Mouse (Mus musculus) forebrain, embryonic 11.5 days (tissue): ENCODE results near the gene Pigf. TPM values are rescaled to one million over a fixed set of nuclear protein-coding genes. Genes with fewer than 3 reads are reported as not detected.

Source experiments
- ATAC-seq: fragments of 200-750 bp; cut with Nextera tagmentation; replicated peaks from 2 replicates; pipeline ENCODE4 v1.8.0; 2017; ENCODE audit warnings: moderate TSS enrichment; ENCODE audit not compliant: low FRiP score
- DNase-seq: peaks from one replicate; pipeline ENCODE4 v3.0.0-alpha.2; 2017; ENCODE audit warnings: low spot score
- H3K27ac ChIP-seq: fragments of 300-500 bp; sonication (generic); 2 replicates; pipeline ENCODE4 v1.5.1; 2014; ENCODE audit warnings: low read depth, low read length
- H3K27me3 ChIP-seq: fragments of 300-500 bp; sonication (generic); 2 replicates; pipeline ENCODE4 v1.6.1; 2014; ENCODE audit warnings: mild to moderate bottlenecking, low read length, mixed read lengths; ENCODE audit not compliant: control insufficient read depth, insufficient read depth
- H3K36me3 ChIP-seq: fragments of 300-500 bp; sonication (generic); 2 replicates; pipeline ENCODE4 v1.6.1; 2014; ENCODE audit warnings: mild to moderate bottlenecking, low read length, moderate library complexity, mixed read lengths; ENCODE audit not compliant: control insufficient read depth, insufficient read depth
- H3K4me1 ChIP-seq: fragments of 300-500 bp; sonication (generic); replicated peaks from 2 replicates; pipeline ENCODE4 v1.6.1; 2014; ENCODE audit warnings: low read length, mixed read lengths; ENCODE audit not compliant: control insufficient read depth, insufficient read depth
- H3K4me2 ChIP-seq: fragments of 300-500 bp; sonication (generic); 2 replicates; pipeline ENCODE4 v1.6.1; 2014; ENCODE audit warnings: low read depth, mild to moderate bottlenecking, low read length, moderate library complexity, mixed read lengths; ENCODE audit not compliant: severe bottlenecking
- H3K4me3 ChIP-seq: fragments of 300-500 bp; sonication (generic); 2 replicates; pipeline ENCODE4 v1.5.1; 2014; ENCODE audit warnings: low read depth, low read length
- H3K9ac ChIP-seq: fragments of 300-500 bp; sonication (generic); 2 replicates; pipeline ENCODE4 v1.6.1; 2014; ENCODE audit warnings: low read length
- H3K9me3 ChIP-seq: fragments of 300-500 bp; sonication (generic); 2 replicates; pipeline ENCODE4 v1.6.1; 2016; ENCODE audit warnings: low read length, mixed read lengths; ENCODE audit not compliant: control insufficient read depth
- WGBS: fragments of 180-500 bp; shearing (Covaris S2); extraction: QIAGEN DNeasy Blood & Tissue Kit; methylation state at CpG from one replicate; pipeline ENCODE4 v1.1.7; 2014; 5-methylcytosine and 5-hydroxymethylcytosine counted together
- polyA plus RNA-seq: library from polyadenylated mRNA; unstranded; fragments of >200 nt; fragmentation: Nextera tagmentation; extraction: Ambion mirVana; gene quantifications from 2 replicates; pipeline ENCODE4 v1.2.1, GENCODE M21; 2014

Gene Pigf
- polyA plus RNA-seq, 1 experiment from 2014 or later = 43.8 TPM

DNA sequence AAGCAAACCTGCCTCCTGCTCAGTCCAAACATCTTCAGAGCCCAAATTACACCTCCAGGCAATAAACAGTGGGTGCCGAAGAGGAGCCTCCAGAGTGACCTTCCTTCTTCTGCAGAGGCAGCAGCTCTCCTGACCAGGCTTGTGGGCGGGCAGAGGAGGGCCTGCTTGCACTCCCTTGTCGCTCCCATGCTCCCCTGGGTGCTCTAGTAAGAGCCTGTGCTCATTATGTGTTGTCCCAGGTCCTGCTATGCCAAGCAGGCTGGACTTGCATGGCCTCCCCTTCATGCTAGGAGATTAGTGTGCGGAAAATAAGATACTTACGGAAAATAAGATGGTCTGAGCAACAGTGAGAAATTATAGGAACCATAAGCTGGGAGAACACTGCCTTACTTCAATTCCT, 24.5 kb upstream of the Pigf start:
- Histone ChIP-seq H3K36me3 (no peaks in the 10 kb centered on the region), H3K27ac (no peak overlapping the region), H3K4me2 (no peak overlapping the region), H3K4me1 (no peaks in the 10 kb centered on the region), H3K9ac (no peak overlapping the region), H3K9me3 (no peaks in the 10 kb centered on the region), H3K4me3 (no peak overlapping the region), H3K27me3 (no peaks in the 10 kb centered on the region)
- ATAC-seq (no peak), DNase-seq (no peak)
- WGBS = 58% methylated on average over 5 of the region's 5 CpGs

DNA sequence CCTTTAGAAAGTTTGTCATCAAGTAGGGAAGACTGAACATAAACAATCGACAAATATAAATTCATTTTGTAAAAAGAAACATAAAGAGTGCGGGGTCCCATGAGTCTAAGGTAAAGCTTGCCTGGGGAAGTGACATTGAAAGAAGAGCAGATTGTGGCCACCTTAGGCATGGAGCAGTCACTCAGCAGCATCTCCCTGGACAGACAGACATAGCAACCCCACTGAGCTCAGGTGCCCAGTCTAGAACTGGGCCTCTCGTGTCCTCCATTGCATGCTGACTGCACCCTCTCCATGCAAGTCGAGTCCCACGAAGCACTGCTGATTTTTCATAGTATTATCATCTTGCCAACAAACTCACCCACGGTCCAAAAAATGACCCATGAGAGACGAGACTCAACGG, 19.6 kb upstream of the Pigf start:
- Histone ChIP-seq H3K27ac (no peak overlapping the region), H3K4me3 (no peak overlapping the region), H3K4me2 (no peak overlapping the region), H3K27me3 (no peaks in the 10 kb centered on the region), H3K9ac (no peak overlapping the region), H3K4me1 (no peaks in the 10 kb centered on the region), H3K9me3 (no peaks in the 10 kb centered on the region), H3K36me3 (no peaks in the 10 kb centered on the region)
- no peak for DNase-seq
- peak; percentile 39; the same call in 1 of the 2 replicates for ATAC-seq
- WGBS = 80% methylated on average over 8 of the region's 8 CpGs

DNA sequence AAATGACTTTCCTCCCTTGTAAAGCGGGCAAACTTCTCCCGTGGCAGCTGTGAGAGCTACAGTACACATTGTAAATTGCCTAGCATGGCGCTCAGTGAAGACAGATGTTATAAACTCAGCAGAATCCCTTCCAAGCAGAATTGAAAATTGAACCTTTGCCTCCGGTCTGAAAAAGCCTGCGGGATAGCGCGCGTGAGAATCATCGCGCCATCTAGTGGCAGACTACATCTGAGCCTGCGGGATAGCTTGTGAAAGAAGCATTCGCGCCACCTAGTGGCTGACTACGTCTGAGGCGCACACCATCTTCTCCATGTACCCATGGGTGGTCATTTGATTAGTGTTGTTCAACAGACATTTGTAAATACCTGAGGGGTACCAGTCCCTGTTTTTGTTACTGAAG, 19.2 kb upstream of the Pigf start:
- Histone ChIP-seq H3K4me3 (no peak overlapping the region), H3K27ac (no peak overlapping the region), H3K4me1 (no peaks in the 10 kb centered on the region), H3K36me3 (no peaks in the 10 kb centered on the region), H3K9me3 (no peaks in the 10 kb centered on the region), H3K27me3 (no peaks in the 10 kb centered on the region), H3K4me2 (no peak overlapping the region), H3K9ac (no peak overlapping the region)
- WGBS = 3% methylated on average over 15 of the region's 15 CpGs
- peak; percentile 94 for DNase-seq
- peak; percentile 71 for ATAC-seq

DNA sequence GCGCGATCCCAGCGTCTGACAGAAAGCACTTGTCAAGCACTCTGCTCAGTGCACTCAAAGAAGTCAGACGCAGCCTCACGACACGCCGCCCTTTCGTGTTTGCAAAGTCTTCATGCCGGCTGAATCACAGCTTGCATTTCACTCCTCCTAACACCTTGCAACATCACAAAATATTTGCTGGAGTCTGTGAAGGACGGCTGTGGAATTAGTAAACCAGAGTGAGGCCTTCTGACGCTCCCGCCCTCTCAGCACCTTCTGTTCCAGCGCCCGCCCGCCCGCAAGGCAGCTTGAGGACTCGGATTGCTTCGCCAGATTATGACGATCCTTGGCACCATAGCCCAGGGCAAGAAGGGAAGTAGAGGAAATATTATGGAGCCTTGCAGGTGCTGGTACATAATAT, 16.5 kb upstream of the Pigf start:
- no peak for DNase-seq
- no peak for ATAC-seq
- no peaks in the 10 kb centered on the region for H3K4me1 ChIP-seq

DNA sequence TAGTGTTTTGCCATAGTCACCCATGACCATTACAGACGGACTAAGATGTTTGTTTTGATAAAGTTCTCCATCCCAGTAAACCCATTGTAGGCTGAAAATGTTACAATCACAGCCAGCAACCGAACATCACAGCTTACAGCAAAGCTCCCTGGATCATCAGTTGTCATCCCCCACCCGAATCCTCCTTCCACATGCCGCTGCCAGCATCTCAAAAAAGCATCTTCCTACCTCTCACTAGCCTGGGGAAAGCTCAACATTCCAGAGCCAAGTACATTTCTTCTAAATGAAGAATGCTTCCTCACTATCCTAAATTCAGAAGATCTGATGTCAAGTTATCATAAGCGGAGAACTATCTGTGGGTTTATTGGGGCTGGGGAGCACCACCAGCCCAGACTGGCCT, 13.3 kb upstream of the Pigf start:
- no peaks in the 10 kb centered on the region for H3K4me1 ChIP-seq
- H3K4me2 ChIP-seq = no peak overlapping the region
- DNase-seq = no peak
- no peak overlapping the region for H3K9ac ChIP-seq
- no peak overlapping the region for H3K27ac ChIP-seq
- no peaks in the 10 kb centered on the region for H3K9me3 ChIP-seq
- WGBS = 86% methylated on average over 5 of the region's 5 CpGs
- no peaks in the 10 kb centered on the region for H3K36me3 ChIP-seq
- ATAC-seq = no peak
- no peak overlapping the region for H3K4me3 ChIP-seq
- H3K27me3 ChIP-seq = no peaks in the 10 kb centered on the region

More for the DNA sequence above, 16.5 kb upstream of the Pigf start:
- WGBS = 80% methylated on average over 19 of the region's 19 CpGs
- Histone ChIP-seq H3K4me3 (no peak overlapping the region), H3K9me3 (no peaks in the 10 kb centered on the region), H3K9ac (no peak overlapping the region), H3K27ac (no peak overlapping the region), H3K27me3 (no peaks in the 10 kb centered on the region), H3K36me3 (no peaks in the 10 kb centered on the region), H3K4me2 (no peak overlapping the region)

DNA sequence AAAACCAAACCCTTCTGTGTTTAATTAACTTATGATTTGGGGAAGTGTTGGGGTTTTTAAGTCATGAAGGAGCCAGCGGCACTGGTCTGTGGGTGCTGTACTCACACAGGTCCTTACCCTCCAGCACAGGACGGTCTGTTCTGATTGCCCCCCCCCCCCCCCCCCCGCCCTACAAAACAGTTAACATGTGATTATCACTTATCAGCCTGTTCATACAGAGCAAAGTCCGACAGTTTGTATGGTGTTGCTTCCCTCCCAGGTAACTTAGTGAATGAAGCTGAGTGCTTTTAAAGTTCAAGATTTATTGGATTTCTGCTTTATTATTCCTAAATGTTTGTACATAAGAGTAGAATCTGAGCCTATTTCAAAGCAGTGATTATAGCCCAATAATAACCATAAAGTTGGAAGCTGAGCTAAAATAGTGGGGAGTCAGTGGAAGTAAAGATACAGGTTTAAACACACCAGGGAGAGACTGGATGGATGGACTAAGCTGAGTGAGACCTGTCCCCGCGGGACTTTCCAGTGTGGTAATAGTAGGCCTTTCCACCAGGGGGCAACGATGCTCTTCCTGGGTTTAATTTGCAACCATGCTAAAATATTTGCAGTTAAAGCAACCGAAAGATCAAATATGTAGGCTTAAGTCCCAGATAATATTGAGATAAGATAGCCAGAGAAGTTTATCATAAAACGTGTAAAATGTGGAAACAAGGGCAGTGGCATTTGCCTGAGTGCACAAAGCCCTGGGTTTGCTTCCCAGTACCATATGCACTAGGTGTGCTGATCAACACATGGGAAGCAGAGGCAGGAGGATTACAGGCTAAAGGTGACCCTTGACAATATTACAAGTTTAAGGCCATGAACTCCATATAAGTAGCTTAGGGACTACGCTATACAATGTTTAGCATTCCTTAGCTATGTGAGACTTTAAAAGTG, 11.2 kb upstream of the Pigf start:
- no peaks in the 10 kb centered on the region for H3K36me3 ChIP-seq
- peak; percentile 53 for DNase-seq
- no peak overlapping the region for H3K4me3 ChIP-seq
- H3K4me2 ChIP-seq = no peak overlapping the region
- no peaks in the 10 kb centered on the region for H3K27me3 ChIP-seq
- H3K27ac ChIP-seq = no peak overlapping the region
- WGBS = 58% methylated on average over 9 of the region's 10 CpGs
- no peaks in the 10 kb centered on the region for H3K4me1 ChIP-seq
- H3K9ac ChIP-seq = no peak overlapping the region
- no peak for ATAC-seq
- no peaks in the 10 kb centered on the region for H3K9me3 ChIP-seq

DNA sequence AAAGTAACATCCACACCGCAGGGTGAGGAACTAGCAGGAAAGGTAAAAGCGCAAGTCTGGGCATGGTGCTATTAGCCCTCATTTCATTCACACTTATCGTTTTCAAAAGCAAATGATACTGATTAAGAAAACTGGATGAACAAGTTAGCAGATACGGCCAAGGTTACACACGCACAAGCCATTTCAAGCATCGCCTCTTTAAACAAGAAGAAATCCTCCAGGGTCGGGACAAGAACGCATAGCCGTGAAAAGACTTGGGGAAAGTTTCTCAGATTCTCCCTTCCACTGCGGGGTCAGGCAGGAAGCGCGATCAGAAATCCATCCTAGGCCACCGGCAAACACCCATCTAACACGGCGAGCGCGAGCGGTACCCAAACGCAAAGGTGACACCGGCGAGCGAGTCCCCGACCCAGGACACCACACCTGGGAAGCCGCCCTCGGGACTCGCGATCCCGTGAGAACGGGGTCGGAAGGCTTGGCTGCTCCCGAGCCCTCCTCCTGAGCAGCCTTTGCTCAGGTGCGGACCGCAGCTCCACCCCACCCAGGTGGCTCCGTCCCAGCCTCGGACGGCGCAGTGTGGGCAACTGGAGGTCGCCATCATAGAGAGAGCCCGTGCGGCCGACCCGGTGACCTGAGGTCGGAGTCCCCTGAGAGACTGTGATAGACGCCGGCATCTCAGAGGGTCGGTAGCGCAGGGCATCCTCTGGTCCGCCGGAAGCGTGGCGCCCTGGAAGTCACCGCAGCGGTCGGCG, 539 bp downstream of the Pigf start:
- H3K36me3 ChIP-seq = peaks cover 2% of the 10 kb centered on the region; the same call in 1 of the 2 replicates
- H3K27ac ChIP-seq = no peak overlapping the region
- H3K4me1 ChIP-seq = peaks cover 2% of the 10 kb centered on the region; the same call in 1 of the 2 replicates
- WGBS = 1% methylated on average over 55 of the region's 55 CpGs
- H3K9me3 ChIP-seq = no peaks in the 10 kb centered on the region
- peak overlapping the region; percentile 75 for H3K9ac ChIP-seq
- H3K4me2 ChIP-seq = peak overlapping the region; percentile 81
- peak overlapping the region; percentile 83 for H3K4me3 ChIP-seq
- ATAC-seq (peak; percentile 86), DNase-seq (peak; percentile 66)
- no peaks in the 10 kb centered on the region for H3K27me3 ChIP-seq

DNA sequence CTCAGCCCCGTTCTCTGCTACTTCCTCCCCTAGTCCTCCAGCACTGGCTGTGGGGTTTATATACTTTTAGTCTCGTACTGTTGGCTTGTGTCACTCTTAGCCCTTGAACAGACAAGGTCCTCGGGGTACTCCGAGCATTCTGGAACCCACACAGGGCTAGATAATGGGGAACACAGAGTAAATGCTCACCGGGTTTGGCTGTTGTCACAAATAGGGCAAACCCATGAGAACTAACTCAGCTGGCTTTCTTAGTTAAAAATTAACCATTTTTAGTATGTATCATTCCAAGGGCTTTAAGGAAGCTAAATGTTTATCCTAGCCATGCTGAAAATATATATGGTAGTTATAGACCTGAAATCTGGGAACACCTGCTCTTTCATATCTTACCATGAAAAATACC, 5.5 kb downstream of the Pigf start:
- Histone ChIP-seq H3K4me2 (no peak overlapping the region), H3K36me3 (peaks cover 2% of the 10 kb centered on the region; the same call in 1 of the 2 replicates), H3K4me3 (no peak overlapping the region), H3K9me3 (no peaks in the 10 kb centered on the region), H3K9ac (no peak overlapping the region), H3K27ac (no peak overlapping the region), H3K4me1 (no peaks in the 10 kb centered on the region), H3K27me3 (no peaks in the 10 kb centered on the region)
- no peak for ATAC-seq
- 94% methylated on average over 5 of the region's 5 CpGs for WGBS
- DNase-seq = no peak
